Mouse (Mus musculus) gastrocnemius, postnatal 36 days (tissue): ENCODE results near the gene Cbr2. TPM values are rescaled to one million over a fixed set of nuclear protein-coding genes. Genes with fewer than 3 reads are reported as not detected.

Experiments used
- DNase-seq, 2 experiments: peaks; one replicate each; pipeline ENCODE4 v3.0.0; 2022
- intact Hi-C: fragments of 180-260 bp; cut with DNase I; formaldehyde crosslinking; loops from one replicate; pipeline ENCODE4 v1.15.1; 2025
- total RNA-seq, 2 experiments: library from RNA; stranded (reverse); gene quantifications; 2 replicates each; pipeline ENCODE4 v1.2.3; 2021

The Cbr2 gene
- total RNA-seq, 2 experiments from 2014 or later: 9.2 to 15.8 TPM

DNA sequence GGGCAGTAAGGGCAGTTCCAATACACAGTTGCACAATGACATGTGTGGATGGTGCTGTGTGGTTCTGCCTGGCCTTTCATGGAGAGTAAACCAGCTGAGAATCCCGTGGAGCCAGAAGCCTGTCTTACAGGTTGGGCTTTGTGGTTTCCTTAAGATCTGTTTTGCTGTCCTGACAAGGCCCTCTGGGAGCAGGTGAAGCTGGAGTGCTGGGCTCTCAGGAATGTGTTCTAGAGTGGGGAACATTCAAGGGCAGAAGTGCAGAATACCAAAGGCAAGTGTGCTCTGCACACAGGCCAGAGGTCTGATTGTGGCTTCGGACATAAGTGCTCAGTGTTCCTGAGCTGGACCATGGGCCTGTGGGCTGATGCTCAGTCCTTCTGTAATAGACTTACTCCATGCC, 47.3 kb downstream of the Cbr2 start:
- intact Hi-C loops: no loop called here
- no peak for DNase-seq

- no peak for DNase-seq
- intact Hi-C loops: no loop called here
Measured at GRCm38 (mm10) chr11:120684086-120684485, 47.8 kb downstream of the Cbr2 start.

DNA sequence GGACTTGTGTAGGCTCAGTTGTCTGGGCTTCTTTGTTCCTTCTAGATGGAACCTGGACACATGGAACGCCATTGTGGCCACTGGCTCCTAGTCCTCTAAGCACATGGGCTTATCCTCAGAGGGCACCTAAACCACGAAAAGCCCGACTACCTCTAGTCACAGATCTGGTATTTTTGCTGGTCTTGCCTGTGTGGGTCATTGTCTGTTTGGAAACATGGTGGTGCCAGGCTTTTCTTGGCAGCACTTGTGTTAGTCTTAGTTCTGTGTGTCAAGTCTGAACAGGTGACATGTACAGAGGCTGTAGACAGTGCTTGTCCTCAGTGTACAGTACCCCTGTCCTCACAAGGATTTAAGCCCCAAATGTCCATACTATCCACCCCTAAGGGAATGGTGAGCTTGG, 48.4 kb downstream of the Cbr2 start:
- no peak for DNase-seq
- intact Hi-C loops: no loop called here

DNA sequence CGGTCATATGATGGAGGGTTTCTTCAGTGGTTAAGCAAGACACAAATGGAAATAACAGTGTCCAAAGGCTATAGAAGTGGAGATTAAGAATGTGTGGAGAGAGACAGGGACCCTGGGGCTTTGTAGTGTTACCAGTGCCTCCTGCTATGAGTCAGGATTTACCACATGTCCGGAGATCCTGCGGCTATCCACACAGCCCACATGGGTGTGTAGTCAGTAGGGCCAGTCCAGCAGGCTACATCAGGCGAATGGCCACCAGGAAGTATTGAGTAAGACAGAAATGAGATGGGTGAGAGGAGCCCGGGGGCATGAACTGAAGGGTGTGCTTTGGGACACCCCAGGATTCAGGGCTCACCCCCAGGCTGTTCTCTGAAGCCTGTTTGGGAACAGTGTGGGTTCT, 49.2 kb downstream of the Cbr2 start:
- intact Hi-C loops: no loop called here
- DNase-seq: no peak

- intact Hi-C loops: no loop called here
- no peak for DNase-seq
Measured at GRCm38 (mm10) chr11:120679909-120680308, 52.0 kb downstream of the Cbr2 start.

Other genes starting within 250 kb of the Cbr2 start
- gene Mrpl12, start 247.5 kb downstream of the Cbr2 start, total RNA-seq: 100 to 1,000 TPM; 142 to 144 TPM
- gene Slc25a10, start 240.3 kb downstream of the Cbr2 start, total RNA-seq: 1 to 10 TPM; 3.7 to 4.5 TPM
- under 1 TPM; 0.18 to 0.25 TPM for gene Gcgr, start 201.4 kb downstream of the Cbr2 start, total RNA-seq
- gene Mcrip1, start 182.4 kb downstream of the Cbr2 start, total RNA-seq: 10 to 100 TPM; 19.9 to 23.8 TPM
- gene Ppp1r27, start 181.0 kb downstream of the Cbr2 start, total RNA-seq: 100 to 1,000 TPM; 153 to 173 TPM
- gene P4hb, start 158.9 kb downstream of the Cbr2 start, total RNA-seq: 100 to 1,000 TPM; 174 to 203 TPM
- 10 to 100 TPM; 73.1 to 77.1 TPM for gene Arhgdia, start 150.5 kb downstream of the Cbr2 start, total RNA-seq
- gene Alyref, start 133.7 kb downstream of the Cbr2 start, total RNA-seq: 10 to 100 TPM; 36.1 to 41.5 TPM
- gene Anapc11, start 133.7 kb downstream of the Cbr2 start, total RNA-seq: 10 to 100 TPM; 44.0 to 50.5 TPM
- gene Npb, start 123.6 kb downstream of the Cbr2 start, total RNA-seq: not detected
- gene Pcyt2, start 114.2 kb downstream of the Cbr2 start, total RNA-seq: 10 to 100 TPM; 26.7 to 33.5 TPM
- gene Sirt7, start 106.9 kb downstream of the Cbr2 start, total RNA-seq: 1 to 10 TPM; 4.5 TPM
- gene Mafg, start 98.5 kb downstream of the Cbr2 start, total RNA-seq: 10 to 100 TPM; 48.3 to 53.7 TPM
- gene Pycr1, start 88.3 kb downstream of the Cbr2 start, total RNA-seq: 1 to 10 TPM; 3.2 to 5.8 TPM
- gene Myadml2, start 84.0 kb downstream of the Cbr2 start, total RNA-seq: 100 to 1,000 TPM; 129 to 137 TPM
- not detected for gene Notum, start 70.9 kb downstream of the Cbr2 start, total RNA-seq
- gene Aspscr1, start 59.1 kb downstream of the Cbr2 start, total RNA-seq: 10 to 100 TPM; 24.4 to 34.0 TPM
- 10 to 100 TPM; 23.2 to 27.0 TPM for gene Cenpx, start 18.4 kb downstream of the Cbr2 start, total RNA-seq
- 1 to 10 TPM; 3.7 to 4.1 TPM for gene Lrrc45, start 18.2 kb downstream of the Cbr2 start, total RNA-seq
- gene Rac3, start 10.6 kb downstream of the Cbr2 start, total RNA-seq: under 1 TPM; 0.84 to 0.92 TPM
- gene Dcxr, start 4.8 kb downstream of the Cbr2 start, total RNA-seq: 1 to 10 TPM; 4.5 to 9.2 TPM
- gene Hmga1b, start 30.7 kb upstream of the Cbr2 start, total RNA-seq: 10 to 100 TPM; 29.5 to 31.9 TPM
- gene Rfng, start 52.1 kb upstream of the Cbr2 start, total RNA-seq: 1 to 10 TPM; 9.9 to 10.0 TPM
- gene Gps1, start 52.2 kb upstream of the Cbr2 start, total RNA-seq: 10 to 100 TPM; 52.6 to 52.7 TPM
- 10 to 100 TPM; 31.3 to 32.9 TPM for gene Dus1l, start 64.3 kb upstream of the Cbr2 start, total RNA-seq
- gene Fasn, start 92.4 kb upstream of the Cbr2 start, total RNA-seq: 10 to 100 TPM; 12.5 to 20.0 TPM
- gene Ccdc57, start 200.8 kb upstream of the Cbr2 start, total RNA-seq: 1 to 10 TPM; 4.1 to 4.9 TPM
- gene Slc16a3, start 216.4 kb upstream of the Cbr2 start, total RNA-seq: 100 to 1,000 TPM; 365 to 521 TPM